Mouse (Mus musculus): ENCODE measurements around the gene 4930519P11Rik. TPM values are rescaled to one million over a fixed set of nuclear protein-coding genes. Genes with fewer than 3 reads are reported as not detected.

4930519P11Rik gene
- polyA plus RNA-seq, 2 experiments, result 0.16 TPM; not detected in 1

DNA sequence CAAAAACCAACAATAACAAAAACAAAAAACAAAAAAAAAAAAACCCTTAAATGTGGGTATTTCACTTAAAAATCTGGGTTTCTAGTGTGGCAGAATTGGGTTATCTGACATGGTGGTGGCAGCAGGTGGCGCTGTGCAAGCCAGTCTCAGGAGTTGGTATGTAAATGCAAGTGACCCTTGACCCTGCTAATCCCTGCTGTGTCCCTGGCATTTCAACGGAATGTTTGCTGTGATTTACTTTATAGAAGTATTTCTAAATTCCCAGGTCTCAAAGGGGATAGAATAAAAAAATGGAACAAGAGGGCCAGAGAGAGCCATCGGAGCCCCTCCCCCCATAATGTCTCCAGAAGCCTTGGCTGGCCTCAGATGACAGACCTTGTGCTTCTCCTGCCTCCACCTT lies 34.8 kb upstream of the 4930519P11Rik start:
- H3K4me1 ChIP-seq (ENCODE audit: control insufficient read depth, insufficient read depth, low read length), result no peaks in the 10 kb centered on the region
- no peak overlapping the region for H3K9ac ChIP-seq (ENCODE audit: low read depth, low read length, severe bottlenecking)
- no peak for TF ChIP-seq POLR2A (IDR thresholded peaks at IDR 0.05; ENCODE audit: borderline replicate concordance, extremely low read depth, insufficient read depth, insufficient read length)
- 32% methylated on average over 3 of the region's 3 CpGs for WGBS
- H3K27ac ChIP-seq (replicated peaks; ENCODE audit: low read depth, low read length), result no peak overlapping the region
- no peak overlapping the region for H3K4me2 ChIP-seq (replicated peaks; ENCODE audit: low read depth, low read length, severe bottlenecking)
- no peaks in the 10 kb centered on the region for H3K9me3 ChIP-seq (ENCODE audit: control insufficient read depth, low read length)
- peaks cover 21% of the 10 kb centered on the region for H3K36me3 ChIP-seq (ENCODE audit: control insufficient read depth, insufficient read depth, low read length)
- no peak overlapping the region for H3K4me3 ChIP-seq (replicated peaks; ENCODE audit: low read length)
- no peak for DNase-seq (ENCODE audit: low spot score)
- no peaks in the 10 kb centered on the region for H3K27me3 ChIP-seq (ENCODE audit: control insufficient read depth, insufficient read depth, low read length)
- no peak for ATAC-seq (ENCODE audit: low FRiP score, low read depth)

DNA sequence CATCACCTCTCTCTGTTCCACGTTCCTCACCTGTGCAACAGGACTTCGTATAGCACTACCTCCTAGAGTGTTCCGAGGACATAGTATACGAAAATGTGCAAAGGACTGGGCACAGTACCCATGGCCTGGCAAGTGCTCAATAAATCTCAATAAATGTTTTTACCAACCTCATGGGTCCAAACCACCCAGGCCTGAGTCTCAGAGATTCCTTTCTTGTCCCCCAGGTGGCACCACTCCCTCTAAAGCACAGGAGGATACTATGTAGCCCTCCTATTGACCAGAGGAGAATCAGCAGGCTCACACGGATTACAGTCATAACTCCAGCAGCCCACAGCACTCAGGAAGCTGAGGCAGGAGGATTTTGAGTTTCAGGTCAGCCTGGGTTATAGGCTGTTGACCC lies 33.4 kb upstream of the 4930519P11Rik start:
- no peaks in the 10 kb centered on the region for H3K27me3 ChIP-seq (ENCODE audit: control insufficient read depth, insufficient read depth, low read length)
- 86% methylated on average over 5 of the region's 5 CpGs for WGBS
- H3K4me2 ChIP-seq (replicated peaks; ENCODE audit: low read depth, low read length, severe bottlenecking), result no peak overlapping the region
- H3K27ac ChIP-seq (replicated peaks; ENCODE audit: low read depth, low read length), result no peak overlapping the region
- DNase-seq (ENCODE audit: low spot score), result no peak
- peaks cover 21% of the 10 kb centered on the region for H3K36me3 ChIP-seq (ENCODE audit: control insufficient read depth, insufficient read depth, low read length)
- no peaks in the 10 kb centered on the region for H3K4me1 ChIP-seq (ENCODE audit: control insufficient read depth, insufficient read depth, low read length)
- ATAC-seq (ENCODE audit: low FRiP score, low read depth), result no peak
- H3K9me3 ChIP-seq (ENCODE audit: control insufficient read depth, low read length), result no peaks in the 10 kb centered on the region
- no peak overlapping the region for H3K9ac ChIP-seq (ENCODE audit: low read depth, low read length, severe bottlenecking)
- TF ChIP-seq POLR2A (IDR thresholded peaks at IDR 0.05; ENCODE audit: borderline replicate concordance, extremely low read depth, insufficient read depth, insufficient read length), result no peak
- no peak overlapping the region for H3K4me3 ChIP-seq (replicated peaks; ENCODE audit: low read length)

DNA sequence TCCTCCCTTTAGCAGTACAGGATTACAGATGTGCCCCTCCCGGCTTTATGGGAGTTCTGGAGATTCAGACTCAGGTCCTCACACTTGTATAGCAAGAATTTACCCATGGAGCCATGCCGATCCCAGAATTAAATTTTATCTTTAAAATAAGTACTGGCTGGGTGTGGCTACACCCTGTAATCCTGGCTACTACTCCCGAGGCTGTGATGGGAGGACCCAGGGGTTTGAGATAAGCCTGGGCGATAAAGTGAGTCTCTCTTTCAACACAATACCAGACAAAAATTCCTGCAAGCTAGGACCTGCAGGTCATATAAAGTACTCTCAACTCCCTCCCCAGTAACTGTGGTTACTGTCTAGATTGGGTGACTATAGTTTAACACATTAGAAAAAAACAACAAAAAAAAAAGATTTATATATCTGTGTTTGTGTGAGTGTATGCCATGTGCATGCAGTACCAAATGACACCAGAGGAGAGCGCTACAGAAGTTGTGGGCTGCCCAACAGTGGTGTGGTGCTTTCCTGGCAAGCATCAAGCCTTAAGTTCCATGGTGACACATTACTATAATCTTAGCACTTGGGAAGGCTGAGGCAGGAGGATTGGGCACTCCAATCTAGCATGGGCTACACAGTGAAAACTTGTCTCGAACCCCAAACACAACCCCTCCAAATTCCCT lies 29.6 kb upstream of the 4930519P11Rik start:
- no peaks in the 10 kb centered on the region for H3K4me1 ChIP-seq (ENCODE audit: control insufficient read depth, insufficient read depth, low read length)
- H3K9me3 ChIP-seq (ENCODE audit: control insufficient read depth, low read length), result no peaks in the 10 kb centered on the region
- H3K27ac ChIP-seq (replicated peaks; ENCODE audit: low read depth, low read length), result no peak overlapping the region
- H3K4me2 ChIP-seq (replicated peaks; ENCODE audit: low read depth, low read length, severe bottlenecking), result no peak overlapping the region
- no peak for DNase-seq (ENCODE audit: low spot score)
- TF ChIP-seq POLR2A (IDR thresholded peaks at IDR 0.05; ENCODE audit: borderline replicate concordance, extremely low read depth, insufficient read depth, insufficient read length), result no peak
- peaks cover 38% of the 10 kb centered on the region for H3K36me3 ChIP-seq (ENCODE audit: control insufficient read depth, insufficient read depth, low read length)
- H3K4me3 ChIP-seq (replicated peaks; ENCODE audit: low read length), result no peak overlapping the region
- ATAC-seq (ENCODE audit: low FRiP score, low read depth), result no peak
- WGBS, result 83% methylated on average over 6 of the region's 6 CpGs
- H3K9ac ChIP-seq (ENCODE audit: low read depth, low read length, severe bottlenecking), result no peak overlapping the region
- H3K27me3 ChIP-seq (ENCODE audit: control insufficient read depth, insufficient read depth, low read length), result no peaks in the 10 kb centered on the region

DNA sequence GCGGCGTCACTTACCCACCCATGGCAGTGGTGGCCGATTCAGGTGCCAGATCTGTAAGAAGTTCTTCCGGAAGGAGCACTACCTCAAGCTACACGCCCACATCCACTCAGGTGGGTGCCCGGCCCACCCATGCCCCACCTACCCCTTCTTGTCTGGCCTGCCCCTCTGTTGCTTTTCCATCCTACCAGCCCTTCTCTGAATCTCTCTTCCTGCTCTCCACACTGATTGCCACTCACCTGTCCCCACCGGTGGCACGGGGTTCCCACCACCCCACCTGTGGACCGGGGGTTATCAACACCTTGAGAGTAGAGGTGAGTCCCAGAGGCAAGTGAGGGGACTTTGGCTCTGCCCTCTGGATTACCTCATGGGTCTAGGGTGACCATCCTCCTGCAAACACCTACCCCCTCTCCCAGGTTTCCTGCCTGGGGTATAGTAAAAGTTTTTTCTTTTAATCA lies 28.8 kb upstream of the 4930519P11Rik start:
- H3K4me2 ChIP-seq (replicated peaks; ENCODE audit: low read depth, low read length, severe bottlenecking), result no peak overlapping the region
- H3K4me3 ChIP-seq (replicated peaks; ENCODE audit: low read length), result no peak overlapping the region
- H3K9me3 ChIP-seq (ENCODE audit: control insufficient read depth, low read length), result no peaks in the 10 kb centered on the region
- no peak for DNase-seq (ENCODE audit: low spot score)
- 100% methylated on average over 9 of the region's 9 CpGs for WGBS
- no peaks in the 10 kb centered on the region for H3K4me1 ChIP-seq (ENCODE audit: control insufficient read depth, insufficient read depth, low read length)
- no peak for TF ChIP-seq POLR2A (IDR thresholded peaks at IDR 0.05; ENCODE audit: borderline replicate concordance, extremely low read depth, insufficient read depth, insufficient read length)
- ATAC-seq (ENCODE audit: low FRiP score, low read depth), result no peak
- H3K27ac ChIP-seq (replicated peaks; ENCODE audit: low read depth, low read length), result no peak overlapping the region
- peaks cover 44% of the 10 kb centered on the region for H3K36me3 ChIP-seq (ENCODE audit: control insufficient read depth, insufficient read depth, low read length)
- H3K27me3 ChIP-seq (ENCODE audit: control insufficient read depth, insufficient read depth, low read length), result no peaks in the 10 kb centered on the region
- H3K9ac ChIP-seq (ENCODE audit: low read depth, low read length, severe bottlenecking), result no peak overlapping the region

DNA sequence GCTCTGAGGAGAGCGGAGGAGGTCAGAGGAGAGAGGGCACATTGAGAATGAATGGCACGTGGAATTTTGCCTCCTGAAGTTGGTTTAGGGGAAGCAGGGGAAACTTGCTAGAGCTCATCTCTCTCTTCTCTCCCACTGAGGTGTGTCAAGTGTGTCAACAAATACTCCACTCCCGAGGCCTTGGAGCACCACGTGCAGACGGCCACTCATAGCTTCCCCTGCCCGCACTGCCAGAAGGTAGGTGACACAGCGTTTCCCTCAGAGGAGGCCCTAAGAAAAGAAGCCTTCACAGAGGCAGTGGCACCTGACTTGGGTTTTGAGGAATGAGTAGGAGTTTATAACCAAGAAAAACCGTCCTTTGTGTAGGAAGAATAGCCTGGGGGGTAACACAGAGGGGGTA lies 27.9 kb upstream of the 4930519P11Rik start:
- no peaks in the 10 kb centered on the region for H3K4me1 ChIP-seq (ENCODE audit: control insufficient read depth, insufficient read depth, low read length)
- no peak overlapping the region for H3K4me2 ChIP-seq (replicated peaks; ENCODE audit: low read depth, low read length, severe bottlenecking)
- no peaks in the 10 kb centered on the region for H3K27me3 ChIP-seq (ENCODE audit: control insufficient read depth, insufficient read depth, low read length)
- no peak for TF ChIP-seq POLR2A (IDR thresholded peaks at IDR 0.05; ENCODE audit: borderline replicate concordance, extremely low read depth, insufficient read depth, insufficient read length)
- no peak overlapping the region for H3K4me3 ChIP-seq (replicated peaks; ENCODE audit: low read length)
- no peak for ATAC-seq (ENCODE audit: low FRiP score, low read depth)
- WGBS, result 84% methylated on average over 8 of the region's 8 CpGs
- H3K36me3 ChIP-seq (ENCODE audit: control insufficient read depth, insufficient read depth, low read length), result peaks cover 45% of the 10 kb centered on the region
- H3K27ac ChIP-seq (replicated peaks; ENCODE audit: low read depth, low read length), result no peak overlapping the region
- DNase-seq (ENCODE audit: low spot score), result no peak
- no peak overlapping the region for H3K9ac ChIP-seq (ENCODE audit: low read depth, low read length, severe bottlenecking)
- no peaks in the 10 kb centered on the region for H3K9me3 ChIP-seq (ENCODE audit: control insufficient read depth, low read length)

Data from limb, embryonic 14.5 days (tissue).